Mouse (Mus musculus) olfactory bulb, adult 2 months (tissue): Measurements from ENCODE around the gene Ralgapa2. TPM values are rescaled to one million over a fixed set of nuclear protein-coding genes. Genes with fewer than 3 reads are reported as not detected.

Source experiments
- H3K27ac ChIP-seq: fragments of 200-500 bp; 2 replicates; pipeline ENCODE4 v1.5.1; 2012; ENCODE audit warnings: low read depth, low read length; ENCODE audit not compliant: insufficient read depth
- H3K4me1 ChIP-seq: fragments of 200-500 bp; 2 replicates; pipeline ENCODE4 v1.6.1; 2012; ENCODE audit warnings: low read length; ENCODE audit not compliant: control insufficient read depth, insufficient read depth
- H3K4me3 ChIP-seq: fragments of 200-500 bp; 2 replicates; pipeline ENCODE4 v1.5.1; 2012; ENCODE audit warnings: mild to moderate bottlenecking, low read depth, low read length, moderate library complexity; ENCODE audit not compliant: insufficient read depth
- CTCF ChIP-seq: fragments of 200-500 bp; IDR thresholded peaks from 2 replicates; pipeline ENCODE4 v1.5.1; 2012; ENCODE audit warnings: low read depth, mild to moderate bottlenecking, low read length, moderate library complexity; ENCODE audit not compliant: insufficient read depth
- POLR2A ChIP-seq: fragments of 200-500 bp; IDR thresholded peaks from 2 replicates; pipeline ENCODE4 v1.6.1; 2012; ENCODE audit warnings: mild to moderate bottlenecking, low read depth, low read length, moderate library complexity; ENCODE audit not compliant: insufficient read depth
- WGBS: fragments of 180-500 bp; shearing (Covaris S2); methylation state at CpG from one replicate; pipeline ENCODE4 v1.1.7; 2018; 5-methylcytosine and 5-hydroxymethylcytosine counted together
- polyA plus RNA-seq: library from polyadenylated mRNA; stranded (reverse); fragments of >200 nt; gene quantifications from 2 replicates; pipeline ENCODE4 v1.2.4, GENCODE M21; 2012; ENCODE audit warnings: low replicate concordance; ENCODE audit not compliant: missing spikeins, insufficient read depth, insufficient read length

Gene Ralgapa2
- polyA plus RNA-seq, 1 experiment: not detected

DNA sequence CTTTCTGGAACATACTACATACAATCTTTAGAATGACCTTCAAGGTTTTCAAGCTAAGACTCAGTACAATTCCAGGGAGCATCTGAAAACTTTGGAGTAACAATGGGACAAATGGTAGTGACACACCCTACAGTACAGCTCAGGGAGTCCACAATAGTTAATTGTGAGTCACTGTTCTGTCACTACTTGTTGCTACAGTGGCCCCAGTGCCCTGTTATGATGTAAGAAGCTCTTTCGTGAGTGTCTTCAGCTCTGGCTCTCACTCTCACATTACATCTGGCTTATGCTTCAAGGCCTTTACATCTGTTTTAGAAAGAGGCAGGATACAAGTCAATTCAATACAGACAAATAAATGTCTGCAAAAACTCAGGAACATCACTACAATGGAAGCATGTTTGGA, 223.8 kb downstream of the Ralgapa2 start:
- H3K4me1 ChIP-seq: peaks cover 11% of the 10 kb centered on the region
- WGBS: 79% methylated on average over 1 of the region's 1 CpGs
- TF ChIP-seq POLR2A (no peak), CTCF (no peak)
- H3K27ac ChIP-seq: no peak overlapping the region
- no peak overlapping the region for H3K4me3 ChIP-seq

- peaks cover 11% of the 10 kb centered on the region for H3K4me1 ChIP-seq
- 89% methylated on average over 6 of the region's 6 CpGs for WGBS
- no peak for TF ChIP-seq POLR2A
These were observed 224.6 kb downstream of the Ralgapa2 start for GRCm38 (mm10) chr2:146287531-146287930.

DNA sequence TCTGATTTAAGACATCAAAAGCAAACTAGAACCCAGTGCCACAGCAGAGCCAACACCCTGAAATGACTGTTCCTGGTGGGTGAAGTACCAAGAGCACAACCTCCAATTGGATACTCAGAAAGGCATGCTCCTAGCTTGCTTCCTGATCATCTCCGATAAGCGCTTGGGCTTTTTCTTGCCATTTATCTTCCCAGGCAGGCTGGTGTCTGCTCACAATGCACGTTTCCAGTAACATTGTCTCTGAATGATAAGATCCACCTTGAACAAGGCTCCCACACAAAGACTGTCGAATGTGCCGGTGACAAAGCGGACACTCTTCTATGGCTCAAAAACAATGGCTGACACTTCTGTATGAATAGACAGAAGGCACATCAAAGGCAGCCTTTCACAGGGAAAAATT, 230.8 kb downstream of the Ralgapa2 start:
- WGBS: 86% methylated on average over 6 of the region's 6 CpGs
- no peak overlapping the region for H3K27ac ChIP-seq

More at GRCm38 (mm10) chr2:146287531-146287930, 224.6 kb downstream of the Ralgapa2 start:
- H3K4me3 ChIP-seq: no peak overlapping the region
- H3K27ac ChIP-seq: no peak overlapping the region

GRCm38 (mm10) chr2:146280921-146281274, 231.2 kb downstream of the Ralgapa2 start:
- no peak overlapping the region for H3K4me3 ChIP-seq
- 93% methylated on average over 1 of the region's 1 CpGs for WGBS
- TF ChIP-seq POLR2A (no peak), CTCF (no peak)
- H3K27ac ChIP-seq: no peak overlapping the region
- peaks cover 6% of the 10 kb centered on the region for H3K4me1 ChIP-seq

More for the DNA sequence above, 230.8 kb downstream of the Ralgapa2 start:
- TF ChIP-seq CTCF: no peak
- no peak for TF ChIP-seq POLR2A
- H3K4me3 ChIP-seq: no peak overlapping the region
- H3K4me1 ChIP-seq: peaks cover 6% of the 10 kb centered on the region

GRCm38 (mm10) chr2:146280221-146280920, 231.8 kb downstream of the Ralgapa2 start:
- no peak for TF ChIP-seq POLR2A
- no peak for TF ChIP-seq CTCF

DNA sequence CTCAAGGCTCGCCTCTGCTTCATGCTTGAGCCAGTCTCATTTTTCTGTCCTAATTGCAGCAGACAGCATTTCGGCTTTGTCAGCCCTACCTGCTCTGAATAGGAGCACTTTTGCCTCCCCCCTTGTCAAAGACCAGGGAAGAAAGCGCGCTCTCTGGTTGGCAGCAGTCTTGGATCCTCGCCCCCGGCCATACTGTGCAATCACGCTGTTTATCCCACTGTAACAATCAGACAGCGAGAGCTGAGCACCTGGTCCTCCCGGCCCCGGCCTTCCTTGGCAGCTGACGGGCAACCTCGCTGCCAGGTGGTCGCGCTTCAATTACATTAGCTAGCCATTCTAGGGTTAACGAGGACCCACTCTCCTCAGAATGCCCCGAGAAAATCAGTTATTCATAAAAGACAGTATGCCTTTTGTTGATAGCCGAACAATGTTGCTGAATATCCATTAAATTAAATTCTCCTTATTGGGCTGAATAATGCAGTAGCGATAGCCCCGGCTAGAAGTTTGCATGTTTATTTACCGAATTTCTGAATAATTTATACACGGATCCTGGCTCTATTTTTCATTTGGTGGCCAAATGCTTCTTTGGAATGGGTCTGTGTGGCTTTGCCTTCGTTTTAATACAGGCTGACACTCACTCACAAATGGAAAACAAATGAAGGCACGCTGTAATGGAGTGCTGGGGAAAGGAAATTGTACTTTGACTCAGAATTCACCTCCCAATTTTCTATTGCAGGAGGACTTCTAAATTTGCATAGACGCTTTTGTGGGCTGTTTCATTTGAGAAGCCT, 232.5 kb downstream of the Ralgapa2 start:
- H3K4me1 ChIP-seq: peaks cover 6% of the 10 kb centered on the region
- H3K27ac ChIP-seq: no peak overlapping the region
- no peak overlapping the region for H3K4me3 ChIP-seq
- 45% methylated on average over 24 of the region's 24 CpGs for WGBS
- TF ChIP-seq POLR2A: no peak
- no peak for TF ChIP-seq CTCF

More at GRCm38 (mm10) chr2:146280221-146280920, 231.8 kb downstream of the Ralgapa2 start:
- WGBS: 54% methylated on average over 6 of the region's 6 CpGs
- Histone ChIP-seq H3K4me1 (peaks cover 6% of the 10 kb centered on the region), H3K4me3 (no peak overlapping the region), H3K27ac (no peak overlapping the region; the same call in 1 of the 2 replicates)

DNA sequence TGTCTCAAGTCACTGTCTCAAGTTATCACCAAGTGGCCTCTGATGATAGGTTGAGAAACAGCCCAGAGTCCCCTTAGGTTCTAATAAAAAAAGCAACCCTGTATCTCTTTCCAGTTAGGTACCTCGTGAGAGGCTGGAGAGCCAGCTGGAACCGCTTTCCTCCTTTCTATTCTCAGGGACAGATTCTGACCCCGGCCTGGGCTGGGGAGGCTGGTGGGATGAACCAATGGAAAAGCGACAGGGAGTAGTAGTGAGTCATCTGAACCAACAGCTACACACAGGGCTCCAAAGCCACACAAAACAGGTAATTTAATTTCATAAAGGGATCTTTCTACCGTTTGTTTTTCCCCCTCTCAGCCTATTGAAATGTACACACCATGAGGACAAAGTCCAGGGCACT, 233.8 kb downstream of the Ralgapa2 start:
- WGBS: 46% methylated on average over 5 of the region's 5 CpGs
- Histone ChIP-seq H3K4me1 (peaks cover 6% of the 10 kb centered on the region), H3K4me3 (no peak overlapping the region), H3K27ac (no peak overlapping the region)
- TF ChIP-seq CTCF: no peak
- no peak for TF ChIP-seq POLR2A

DNA sequence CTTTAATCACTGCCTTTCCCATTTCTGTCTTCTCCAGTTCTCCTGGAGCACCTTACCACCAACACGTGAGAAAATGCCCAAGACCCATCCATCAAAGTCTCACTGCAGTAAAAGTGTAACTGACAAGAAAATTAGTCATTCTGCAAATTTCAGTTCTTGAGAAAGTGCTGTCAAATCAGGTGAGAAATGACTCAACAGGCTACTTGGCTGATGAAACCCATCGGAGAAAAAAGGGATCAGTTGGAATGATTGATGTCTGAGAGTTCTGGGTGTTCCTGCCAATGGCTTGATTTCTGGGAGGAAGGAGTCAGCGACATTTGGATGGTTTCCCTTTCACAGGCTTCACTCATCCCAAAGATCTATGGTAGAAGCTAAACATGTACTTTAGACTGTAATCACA, 245.6 kb downstream of the Ralgapa2 start:
- Histone ChIP-seq H3K27ac (no peak overlapping the region), H3K4me3 (no peak overlapping the region), H3K4me1 (peaks cover 4% of the 10 kb centered on the region; the same call in 1 of the 2 replicates)
- WGBS: 94% methylated on average over 3 of the region's 3 CpGs
- TF ChIP-seq POLR2A (no peak), CTCF (no peak)

DNA sequence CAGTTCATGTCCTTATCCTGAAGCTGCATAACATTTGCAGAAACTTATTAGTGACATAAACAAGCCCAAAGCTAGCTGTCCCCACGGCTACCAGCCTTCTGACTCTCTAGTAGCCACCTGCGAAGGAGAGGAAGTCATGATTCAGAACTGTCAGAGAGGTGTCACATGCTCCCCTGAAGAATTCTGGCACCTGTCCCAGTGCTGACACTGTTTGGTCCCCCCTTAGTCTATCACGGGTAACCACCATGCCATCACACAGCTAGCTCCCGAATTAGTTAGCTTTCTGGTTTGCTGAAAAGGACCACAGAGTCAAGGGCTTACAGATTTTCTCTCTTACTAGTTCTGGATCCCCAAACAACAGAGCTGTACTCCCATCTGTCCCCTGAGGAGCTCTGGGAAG, 247.1 kb downstream of the Ralgapa2 start:
- peaks cover 4% of the 10 kb centered on the region; the same call in 1 of the 2 replicates for H3K4me1 ChIP-seq
- TF ChIP-seq POLR2A (no peak), CTCF (no peak)
- 76% methylated on average over 4 of the region's 4 CpGs for WGBS

More for the DNA sequence above, 247.1 kb downstream of the Ralgapa2 start:
- Histone ChIP-seq H3K4me3 (no peak overlapping the region), H3K27ac (no peak overlapping the region)
